Mouse (Mus musculus) hindbrain, embryonic 13.5 days (tissue): Measurements from ENCODE around the gene Dhx33. TPM values are rescaled to one million over a fixed set of nuclear protein-coding genes. Genes with fewer than 3 reads are reported as not detected.
A peak's percentile ranks its signal among the peaks of the same experiment; 100 is the strongest.

Source experiments
- ATAC-seq: fragments of 200-750 bp; cut with Nextera tagmentation; 2 replicates; pipeline ENCODE4 v1.8.0; 2017; ENCODE audit warnings: moderate TSS enrichment; ENCODE audit not compliant: low FRiP score
- H3K27ac ChIP-seq: fragments of 300-500 bp; sonication (generic); 2 replicates; pipeline ENCODE4 v1.5.1; 2015; ENCODE audit warnings: inconsistent platforms, mild to moderate bottlenecking, moderate library complexity
- H3K27me3 ChIP-seq: fragments of 300-500 bp; sonication (generic); 2 replicates; pipeline ENCODE4 v1.6.1; 2015; ENCODE audit warnings: mild to moderate bottlenecking, inconsistent platforms
- H3K36me3 ChIP-seq: fragments of 300-500 bp; sonication (generic); 2 replicates; pipeline ENCODE4 v1.6.1; 2015; ENCODE audit warnings: mild to moderate bottlenecking, inconsistent platforms
- H3K4me1 ChIP-seq: fragments of 300-500 bp; sonication (generic); replicated peaks from 2 replicates; pipeline ENCODE4 v1.6.1; 2015; ENCODE audit warnings: inconsistent platforms
- H3K4me2 ChIP-seq: fragments of 300-500 bp; sonication (generic); 2 replicates; pipeline ENCODE4 v1.6.1; 2015; ENCODE audit warnings: inconsistent platforms, mild to moderate bottlenecking, moderate library complexity
- H3K4me3 ChIP-seq: fragments of 300-500 bp; sonication (generic); 2 replicates; pipeline ENCODE4 v1.5.1; 2015; ENCODE audit warnings: mild to moderate bottlenecking, inconsistent platforms
- H3K9ac ChIP-seq: fragments of 300-500 bp; sonication (generic); 2 replicates; pipeline ENCODE4 v1.6.1; 2015; ENCODE audit warnings: mild to moderate bottlenecking, inconsistent platforms
- H3K9me3 ChIP-seq: fragments of 300-500 bp; sonication (generic); 2 replicates; pipeline ENCODE4 v1.6.1; 2016; ENCODE audit warnings: inconsistent platforms
- WGBS: fragments of 180-500 bp; shearing (Covaris S2); methylation state at CpG from one replicate; pipeline ENCODE4 v1.1.7; 2015; 5-methylcytosine and 5-hydroxymethylcytosine counted together
- polyA plus RNA-seq: library from polyadenylated mRNA; unstranded; fragments of >200 nt; fragmentation: Nextera tagmentation; extraction: Ambion mirVana; gene quantifications from 2 replicates; pipeline ENCODE4 v1.2.1, GENCODE M21; 2015

The Dhx33 gene
- polyA plus RNA-seq, 1 experiment from 2014 or later = 13.9 TPM

GRCm38 (mm10) chr11:70977293-70977692, 26.9 kb downstream of the Dhx33 start:
- Histone ChIP-seq H3K9me3 (no peaks in the 10 kb centered on the region), H3K36me3 (peaks cover 85% of the 10 kb centered on the region), H3K27me3 (no peaks in the 10 kb centered on the region), H3K9ac (no peak overlapping the region), H3K4me1 (peaks cover 18% of the 10 kb centered on the region), H3K27ac (no peak overlapping the region), H3K4me2 (no peak overlapping the region), H3K4me3 (no peak overlapping the region)
- ATAC-seq = no peak
- WGBS = 87% methylated on average over 6 of the region's 6 CpGs

DNA sequence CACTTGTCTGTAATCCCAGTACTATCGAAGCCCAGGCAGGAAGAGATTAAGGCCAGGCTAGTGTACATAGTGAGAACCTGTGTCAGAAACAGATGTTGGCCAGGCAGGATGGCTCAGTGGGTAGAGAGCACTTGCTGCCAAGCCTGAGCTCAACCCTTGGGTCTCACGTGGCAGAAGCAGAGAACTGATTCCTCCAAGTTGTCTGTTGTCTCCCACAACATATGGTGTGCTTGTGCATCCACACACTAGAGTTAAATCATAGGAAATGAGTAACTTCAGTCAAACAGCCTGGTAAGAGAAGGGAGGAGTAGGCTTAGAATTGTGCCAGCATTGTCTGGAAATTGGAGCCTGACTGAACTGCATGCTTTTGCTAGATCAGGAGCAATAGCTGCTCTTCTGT, 29.0 kb downstream of the Dhx33 start:
- ATAC-seq = no peak
- Histone ChIP-seq H3K9me3 (no peaks in the 10 kb centered on the region), H3K9ac (no peak overlapping the region), H3K4me3 (no peak overlapping the region), H3K4me2 (no peak overlapping the region), H3K27ac (no peak overlapping the region), H3K4me1 (peaks cover 7% of the 10 kb centered on the region), H3K27me3 (no peaks in the 10 kb centered on the region), H3K36me3 (peaks cover 75% of the 10 kb centered on the region)
- 89% methylated on average over 2 of the region's 2 CpGs for WGBS

DNA sequence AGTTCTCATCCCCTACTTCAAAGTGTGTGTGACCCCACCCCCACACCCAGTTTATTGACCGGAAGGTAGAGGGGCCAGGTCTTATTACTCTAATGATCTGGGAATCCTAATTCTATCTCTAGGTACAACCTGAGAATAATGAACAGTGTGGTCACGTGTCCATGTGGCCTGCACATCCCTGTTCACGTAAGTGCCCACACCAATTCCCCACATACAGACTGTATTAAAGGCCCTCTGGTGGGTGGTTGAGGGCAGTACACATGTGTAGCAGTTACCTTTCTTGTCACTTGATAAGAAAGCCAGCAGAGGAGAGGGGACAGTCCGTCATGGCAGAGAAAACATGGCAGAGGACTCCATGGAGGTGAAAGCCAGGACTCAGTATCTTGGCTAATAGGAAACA, 30.3 kb downstream of the Dhx33 start:
- Histone ChIP-seq H3K27me3 (no peaks in the 10 kb centered on the region), H3K4me1 (peaks cover 11% of the 10 kb centered on the region), H3K9me3 (no peaks in the 10 kb centered on the region), H3K4me3 (no peak overlapping the region), H3K27ac (no peak overlapping the region), H3K4me2 (no peak overlapping the region), H3K9ac (no peak overlapping the region), H3K36me3 (peaks cover 62% of the 10 kb centered on the region)
- 74% methylated on average over 4 of the region's 4 CpGs for WGBS
- ATAC-seq = no peak

DNA sequence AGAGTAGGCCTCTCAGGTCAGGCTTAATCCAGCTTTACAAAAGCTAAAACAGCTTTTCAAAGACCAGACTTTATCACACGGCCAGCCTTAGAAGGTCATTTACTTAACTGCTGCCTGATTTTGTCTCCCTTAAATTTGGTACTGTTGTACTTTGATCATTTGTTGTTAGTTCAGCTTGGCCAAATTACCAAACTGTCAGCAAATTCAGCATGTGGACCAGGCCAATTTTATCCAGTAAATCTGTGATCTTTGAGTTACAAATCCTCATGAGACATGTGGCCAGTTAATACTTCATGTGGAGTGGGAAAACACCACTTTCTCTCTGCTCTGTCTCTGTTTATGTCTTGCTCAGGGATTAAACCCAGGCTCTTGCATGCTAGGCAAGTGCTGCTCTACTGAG, 31.7 kb downstream of the Dhx33 start:
- peaks cover 48% of the 10 kb centered on the region for H3K36me3 ChIP-seq
- no peak overlapping the region for H3K4me2 ChIP-seq
- H3K4me3 ChIP-seq = no peak overlapping the region
- no peak for ATAC-seq
- H3K4me1 ChIP-seq = peaks cover 22% of the 10 kb centered on the region
- 68% methylated on average over 1 of the region's 1 CpGs for WGBS
- no peaks in the 10 kb centered on the region for H3K9me3 ChIP-seq
- no peak overlapping the region for H3K9ac ChIP-seq
- no peaks in the 10 kb centered on the region for H3K27me3 ChIP-seq
- H3K27ac ChIP-seq = no peak overlapping the region

DNA sequence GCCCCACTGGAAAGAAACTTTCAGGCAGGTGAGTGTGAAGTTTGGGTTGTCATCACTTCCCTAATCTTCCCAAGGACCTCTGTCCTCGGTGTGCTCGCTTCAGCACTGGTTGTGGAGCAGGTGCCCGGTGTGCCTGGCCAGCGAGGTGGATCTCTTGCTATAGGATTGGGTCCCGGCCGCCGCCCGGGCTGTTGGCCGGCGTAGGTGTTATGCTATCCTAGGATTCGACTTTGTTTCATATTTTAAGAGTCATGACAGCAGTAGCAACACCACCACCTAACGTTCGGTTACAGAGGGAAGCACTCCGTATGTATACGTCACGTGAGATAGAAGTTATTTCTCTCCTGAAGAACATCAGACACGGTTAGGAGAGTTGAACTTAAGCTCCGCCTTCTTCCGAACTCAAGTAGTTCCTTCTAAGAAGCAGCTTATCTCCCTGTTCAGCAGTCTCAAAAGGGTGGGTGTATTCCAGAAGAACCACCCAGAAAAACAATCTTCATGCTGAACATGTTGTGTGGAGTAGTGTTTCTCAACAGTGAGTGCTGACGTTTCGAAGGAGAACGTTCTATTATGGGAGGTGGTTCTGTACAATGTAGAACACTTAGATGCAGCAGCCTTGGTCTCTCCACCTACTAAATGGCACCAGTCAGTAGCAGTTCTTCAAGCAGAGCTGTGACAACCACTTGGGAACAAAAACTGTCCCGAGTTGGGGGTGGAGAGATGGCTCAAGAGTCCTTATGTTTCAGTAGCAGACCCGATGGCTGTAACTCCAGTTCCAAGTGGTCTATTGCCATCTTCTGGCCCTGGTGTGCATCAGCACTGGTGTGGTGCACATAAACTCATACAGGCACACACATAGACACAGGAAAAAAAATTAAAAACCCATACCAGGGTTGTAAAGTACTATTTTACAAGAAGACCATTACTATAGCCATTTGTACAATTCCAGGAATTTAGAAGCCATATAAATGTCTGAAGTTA, 33.4 kb downstream of the Dhx33 start:
- Histone ChIP-seq H3K9ac (peak overlapping the region; percentile 78), H3K27ac (peak overlapping the region; percentile 95), H3K27me3 (no peaks in the 10 kb centered on the region), H3K4me2 (peak overlapping the region; percentile 84), H3K36me3 (peaks cover 39% of the 10 kb centered on the region), H3K9me3 (no peaks in the 10 kb centered on the region), H3K4me3 (peak overlapping the region; percentile 87), H3K4me1 (peaks cover 24% of the 10 kb centered on the region)
- peak; percentile 55 for ATAC-seq
- 19% methylated on average over 24 of the region's 24 CpGs for whole genome bisulfite sequencing

- Histone ChIP-seq H3K9me3 (no peaks in the 10 kb centered on the region), H3K4me1 (peaks cover 24% of the 10 kb centered on the region), H3K9ac (peak within 1 kb of the TSS; percentile 93), H3K4me2 (peak within 1 kb of the TSS; percentile 85), H3K27ac (peak within 1 kb of the TSS; percentile 95), H3K36me3 (peaks cover 39% of the 10 kb centered on the region), H3K27me3 (no peaks in the 10 kb centered on the region), H3K4me3 (peak within 1 kb of the TSS; percentile 87)
- WGBS = under 1% methylated on average over 43 of the region's 43 CpGs
- peak; percentile 99 for ATAC-seq
These were observed 34.2 kb downstream of the Dhx33 start, which contains the start of the genes Nup88 and Rpain for GRCm38 (mm10) chr11:70969821-70970559. TSS of gene Nup88 (minus strand) at chr11:70969973. TSS of gene Rpain (plus strand) at chr11:70970213.

GRCm38 (mm10) chr11:70969271-70969794, 34.9 kb downstream of the Dhx33 start:
- no peaks in the 10 kb centered on the region for H3K27me3 ChIP-seq
- ATAC-seq = peak; percentile 17; the same call in 1 of the 2 replicates
- H3K4me2 ChIP-seq = peak overlapping the region; percentile 85
- H3K4me3 ChIP-seq = peak overlapping the region; percentile 87
- H3K4me1 ChIP-seq = peaks cover 24% of the 10 kb centered on the region
- 1% methylated on average over 25 of the region's 25 CpGs for WGBS
- H3K9ac ChIP-seq = peak overlapping the region; percentile 93
- H3K36me3 ChIP-seq = peaks cover 39% of the 10 kb centered on the region
- H3K9me3 ChIP-seq = no peaks in the 10 kb centered on the region
- H3K27ac ChIP-seq = peak overlapping the region; percentile 95

- 73% methylated on average over 4 of the region's 4 CpGs for whole genome bisulfite sequencing
- Histone ChIP-seq H3K27me3 (no peaks in the 10 kb centered on the region), H3K36me3 (peaks cover 68% of the 10 kb centered on the region), H3K27ac (no peak overlapping the region), H3K4me1 (peaks cover 17% of the 10 kb centered on the region), H3K9ac (no peak overlapping the region), H3K4me2 (no peak overlapping the region), H3K9me3 (no peaks in the 10 kb centered on the region), H3K4me3 (no peak overlapping the region)
- no peak for ATAC-seq
These were observed 39.9 kb downstream of the Dhx33 start for GRCm38 (mm10) chr11:70964222-70964907.

DNA sequence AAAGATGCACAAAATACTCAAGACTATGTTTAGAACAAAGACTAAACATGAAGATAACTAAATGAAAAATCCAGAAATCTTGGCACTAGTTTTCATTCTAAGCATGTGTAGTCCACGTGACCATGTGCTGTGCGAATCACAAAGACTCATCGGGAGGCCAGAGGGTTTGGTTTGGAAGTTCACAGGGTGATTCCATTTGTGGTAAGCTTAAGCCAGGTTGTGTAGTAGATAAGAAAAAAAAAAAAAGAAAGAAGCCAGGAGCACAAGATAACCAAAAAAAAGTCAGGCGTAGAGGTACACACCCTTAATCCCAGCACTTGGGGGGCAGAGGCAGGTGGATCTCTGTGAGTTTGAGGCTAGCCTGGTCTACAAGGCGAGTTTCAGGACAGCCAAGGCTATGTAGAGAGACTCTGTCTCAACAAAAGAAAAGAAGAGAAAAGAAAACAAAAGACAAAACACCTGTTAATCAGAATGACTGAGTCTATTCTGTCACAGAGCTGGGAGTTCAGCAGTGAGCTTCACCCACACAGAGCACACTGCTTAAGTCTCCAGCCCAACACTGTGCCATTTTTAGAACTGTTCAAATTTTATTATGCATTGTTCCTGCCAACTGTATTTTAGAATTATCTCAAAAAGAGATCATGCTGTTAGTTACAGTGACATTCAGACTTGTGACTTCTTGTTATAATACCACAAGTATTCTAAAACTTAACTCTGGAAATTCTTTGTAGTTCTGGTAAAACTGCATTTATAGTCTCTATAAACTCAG, 43.3 kb downstream of the Dhx33 start:
- 92% methylated on average over 5 of the region's 5 CpGs for WGBS
- H3K9me3 ChIP-seq = no peaks in the 10 kb centered on the region
- H3K27me3 ChIP-seq = no peaks in the 10 kb centered on the region
- peaks cover 92% of the 10 kb centered on the region for H3K36me3 ChIP-seq
- ATAC-seq = no peak
- H3K4me1 ChIP-seq = no peaks in the 10 kb centered on the region
- H3K4me2 ChIP-seq = no peak overlapping the region
- no peak overlapping the region for H3K9ac ChIP-seq
- no peak overlapping the region for H3K4me3 ChIP-seq
- no peak overlapping the region for H3K27ac ChIP-seq

DNA sequence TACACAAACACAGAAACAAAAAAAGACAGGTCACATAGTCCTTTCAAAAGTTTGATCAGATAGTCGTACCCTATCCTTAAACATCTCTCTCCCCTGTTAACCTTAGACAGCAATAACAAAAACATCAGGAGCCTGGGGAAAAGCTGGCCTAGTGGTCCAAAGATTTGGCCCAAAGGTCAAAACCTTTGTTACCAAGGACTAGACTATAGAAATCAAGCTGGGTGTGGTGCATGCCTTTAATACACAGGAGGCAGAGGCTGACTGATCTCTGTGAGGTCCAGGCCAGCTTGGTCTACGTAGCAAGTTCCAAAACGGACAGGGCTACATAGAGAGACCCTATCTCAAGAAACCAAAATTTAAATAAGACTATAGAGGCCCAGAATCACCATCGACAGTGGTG, 49.5 kb downstream of the Dhx33 start:
- Histone ChIP-seq H3K9me3 (no peaks in the 10 kb centered on the region), H3K36me3 (peaks cover 92% of the 10 kb centered on the region), H3K9ac (no peak overlapping the region), H3K4me1 (no peaks in the 10 kb centered on the region), H3K4me3 (no peak overlapping the region), H3K4me2 (no peak overlapping the region), H3K27me3 (no peaks in the 10 kb centered on the region), H3K27ac (no peak overlapping the region)
- ATAC-seq = no peak
- 90% methylated on average over 4 of the region's 4 CpGs for WGBS
